Mouse (Mus musculus) olfactory bulb, adult 2 months (tissue): ENCODE measurements around the gene Scg5.

Source experiments
- CTCF ChIP-seq: fragments of 200-500 bp; IDR thresholded peaks from 2 replicates; pipeline ENCODE4 v1.5.1; 2012; ENCODE audit warnings: low read depth, mild to moderate bottlenecking, low read length, moderate library complexity; ENCODE audit not compliant: insufficient read depth
- POLR2A ChIP-seq: fragments of 200-500 bp; IDR thresholded peaks from 2 replicates; pipeline ENCODE4 v1.6.1; 2012; ENCODE audit warnings: mild to moderate bottlenecking, low read depth, low read length, moderate library complexity; ENCODE audit not compliant: insufficient read depth

DNA sequence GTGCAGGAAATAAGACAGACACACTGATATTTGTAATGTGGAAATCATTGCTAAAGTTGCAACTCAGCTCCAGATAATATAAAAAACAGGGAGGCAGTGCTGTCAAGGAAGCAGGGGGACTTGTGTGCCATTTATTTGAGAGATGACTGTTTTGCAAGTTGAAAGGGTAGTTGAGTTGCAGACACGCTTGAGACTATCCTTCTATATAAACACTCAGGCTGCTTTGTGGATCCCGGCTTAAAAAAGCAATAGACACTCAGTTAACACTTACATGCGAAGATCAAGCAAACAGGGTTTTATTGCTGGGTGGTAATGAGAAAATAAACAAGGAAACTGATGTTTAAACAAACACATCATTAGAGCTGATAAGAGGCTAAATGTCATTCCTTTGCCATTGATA, 44.1 kb downstream of the Scg5 start:
- TF ChIP-seq POLR2A (no peak), CTCF (no peak)
